Mouse (Mus musculus): ENCODE data around the gene Ufc1.
A peak's percentile ranks its signal among the peaks of the same experiment; 100 is the strongest.

Gene Ufc1

DNA sequence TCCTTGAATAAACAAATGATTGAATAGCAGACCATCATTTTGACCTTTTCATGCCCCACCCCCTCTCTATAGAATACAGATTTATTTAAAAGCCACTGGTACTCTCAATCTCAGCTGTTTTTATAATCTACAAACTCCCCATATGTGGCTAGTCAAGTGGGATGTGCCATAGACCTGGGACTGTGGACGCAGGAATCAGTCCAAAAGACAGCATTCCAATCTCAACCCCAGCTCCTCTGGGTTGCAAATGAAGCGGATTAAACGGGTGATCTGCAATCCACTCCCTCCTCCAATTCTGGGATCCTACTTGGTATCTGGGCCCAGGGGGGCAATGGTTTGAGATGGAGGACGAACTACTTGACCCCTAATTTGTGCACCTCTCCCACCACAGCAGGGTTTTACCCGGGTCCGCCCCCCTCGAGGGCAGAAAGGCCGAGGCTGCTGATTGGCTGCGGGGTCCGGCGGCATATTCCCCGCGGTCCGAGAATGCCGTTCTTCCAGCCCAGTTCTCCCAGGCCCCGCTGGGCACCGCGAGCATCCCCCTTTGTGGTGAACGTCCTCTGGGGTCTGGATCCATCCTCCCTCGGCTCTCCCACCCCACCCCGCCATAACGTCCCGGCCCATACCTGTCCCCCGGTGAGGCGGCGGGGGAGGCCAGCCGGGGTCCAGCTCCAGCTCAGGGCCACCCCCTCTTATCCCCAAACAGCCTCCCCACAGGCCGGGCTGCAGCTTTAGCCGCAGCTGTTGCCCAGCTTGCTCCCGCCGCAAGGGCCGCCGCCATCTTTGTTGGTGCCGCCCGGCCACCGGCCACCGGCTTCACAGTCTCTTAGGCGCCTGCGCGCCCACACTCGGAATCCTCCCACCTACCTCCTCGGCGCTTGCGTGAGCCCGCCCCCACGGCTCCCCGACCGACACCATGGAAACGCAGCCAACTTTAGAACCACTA lies 7.4 kb downstream of the Ufc1 start, which contains the start of gene Usp21:
Gene Usp21 (minus strand): TSS at position 856 of the 946 bp plus-strand sequence.
- peak; percentile 86 for DNase-seq (ENCODE audit: low spot score)

GRCm38 (mm10) chr1:171286517-171286916 lies 8.3 kb downstream of the Ufc1 start:
- no peak for DNase-seq (ENCODE audit: low spot score)

GRCm38 (mm10) chr1:171285096-171285892 lies 9.5 kb downstream of the Ufc1 start:
- DNase-seq (ENCODE audit: low spot score): no peak

DNA sequence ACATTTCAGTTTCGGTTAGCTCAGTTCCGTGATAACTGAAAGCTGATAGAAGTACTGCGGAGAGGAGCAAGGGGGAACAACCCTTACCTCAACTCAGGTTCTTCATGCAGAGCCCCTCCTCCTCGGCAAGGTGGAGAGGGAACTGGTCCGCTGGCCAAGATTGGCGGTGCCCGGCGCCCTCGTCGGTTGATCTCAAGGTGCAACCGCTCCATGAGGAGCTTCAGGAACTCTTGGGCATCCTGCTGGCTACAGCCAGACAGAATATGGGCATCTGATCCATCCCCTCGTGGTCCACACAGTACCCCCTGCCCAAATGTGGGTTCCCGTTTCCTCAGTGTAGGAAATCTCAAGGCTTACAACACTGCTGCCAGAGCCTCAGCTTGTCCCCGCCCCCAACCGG lies 10.3 kb downstream of the Ufc1 start:
- no peak for DNase-seq (ENCODE audit: low spot score)

GRCm38 (mm10) chr1:171283188-171284160 lies 11.3 kb downstream of the Ufc1 start:
- DNase-seq (ENCODE audit: low spot score): no peak

DNA sequence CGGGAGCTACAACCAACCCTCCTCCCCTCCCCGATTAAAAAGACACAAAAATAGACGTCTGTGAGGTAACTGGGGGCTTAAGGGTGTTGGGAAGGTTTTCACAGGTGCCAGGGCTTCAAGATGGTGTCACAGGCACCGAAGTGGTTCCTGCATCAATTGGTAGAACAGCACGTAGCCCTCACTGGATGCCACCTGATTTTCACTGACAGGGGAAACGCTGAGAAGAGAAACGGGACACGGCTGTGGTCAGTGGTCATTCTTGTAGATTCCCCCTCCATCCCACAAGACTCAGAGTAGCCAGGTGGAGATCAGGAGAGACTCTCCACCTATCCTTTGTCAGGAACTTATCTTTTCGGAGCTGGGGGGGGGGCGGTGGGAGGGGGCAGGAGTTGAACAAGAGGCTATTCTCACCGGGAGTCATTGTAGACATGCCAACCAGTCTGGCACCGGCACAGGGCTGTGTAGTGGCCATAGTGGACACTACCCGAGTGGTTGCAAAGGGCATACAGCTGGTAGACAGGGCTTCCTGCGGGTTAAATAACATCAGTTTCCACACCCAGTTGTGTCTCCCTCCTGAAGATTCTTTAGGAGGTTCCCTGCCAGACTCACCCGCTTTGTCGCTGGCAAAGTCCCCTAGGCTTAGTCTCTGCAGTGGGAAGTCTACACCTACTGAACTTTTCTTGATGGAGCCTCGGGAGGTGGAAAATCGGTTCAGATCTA lies 12.6 kb downstream of the Ufc1 start:
- DNase-seq (ENCODE audit: low spot score): no peak

DNA sequence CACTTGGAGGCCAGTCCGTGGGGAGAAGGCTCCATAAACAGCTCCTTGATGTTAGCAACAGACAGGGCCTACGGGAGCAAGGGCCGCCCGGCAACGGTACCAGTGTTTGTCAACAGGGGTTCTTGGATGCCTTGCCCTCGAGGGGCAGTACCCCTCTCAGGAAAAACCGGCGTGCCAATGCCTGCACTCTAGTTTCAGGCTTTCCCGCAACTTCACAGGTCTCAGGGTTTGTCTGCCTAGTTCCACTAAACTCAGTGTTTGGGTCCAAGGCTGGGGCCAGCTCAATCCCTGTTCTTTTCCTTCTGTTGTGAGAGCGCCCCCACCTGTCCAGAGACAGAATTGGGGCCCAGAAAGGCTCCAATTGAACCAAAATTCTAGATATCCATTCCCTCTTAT lies 13.3 kb downstream of the Ufc1 start:
- DNase-seq (ENCODE audit: low spot score): peak; percentile 92

DNA sequence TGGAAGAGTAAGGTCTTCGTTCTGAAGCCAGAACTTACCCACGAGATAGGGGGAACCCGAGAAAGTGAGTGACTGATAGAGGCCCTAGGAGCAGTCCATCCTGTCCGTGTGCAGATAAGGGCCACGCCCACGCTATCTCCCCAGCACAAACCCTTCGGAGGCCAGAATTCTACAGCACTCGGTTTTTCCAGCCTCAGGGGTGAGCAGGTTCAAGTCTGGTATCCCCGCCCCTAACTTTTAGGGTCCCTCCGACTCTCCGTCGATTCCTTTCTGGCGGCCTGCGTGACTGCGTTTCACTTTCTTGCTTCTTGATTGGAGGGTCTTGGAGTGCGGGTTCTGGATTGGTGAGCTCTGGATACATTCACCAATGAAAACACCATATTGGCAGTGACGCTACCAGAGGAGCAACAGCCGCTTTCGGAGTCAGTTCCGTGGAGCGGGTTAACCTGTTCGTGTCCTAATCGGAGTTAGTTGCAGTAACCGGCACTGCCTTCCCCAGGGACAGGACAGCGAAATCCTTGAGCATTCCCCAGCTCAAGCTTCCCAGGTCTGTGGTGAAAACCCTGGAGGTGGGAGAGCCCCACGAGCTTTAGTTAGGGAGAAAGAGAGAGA lies 13.8 kb downstream of the Ufc1 start, which contains the start of gene Ppox:
Gene Ppox (minus strand): TSS at position 271 of the 612 bp plus-strand sequence.
- DNase-seq (ENCODE audit: low spot score): peak; percentile 99

- no peak for DNase-seq (ENCODE audit: low spot score)
Measured at GRCm38 (mm10) chr1:171280250-171280915, 14.4 kb downstream of the Ufc1 start.

DNA sequence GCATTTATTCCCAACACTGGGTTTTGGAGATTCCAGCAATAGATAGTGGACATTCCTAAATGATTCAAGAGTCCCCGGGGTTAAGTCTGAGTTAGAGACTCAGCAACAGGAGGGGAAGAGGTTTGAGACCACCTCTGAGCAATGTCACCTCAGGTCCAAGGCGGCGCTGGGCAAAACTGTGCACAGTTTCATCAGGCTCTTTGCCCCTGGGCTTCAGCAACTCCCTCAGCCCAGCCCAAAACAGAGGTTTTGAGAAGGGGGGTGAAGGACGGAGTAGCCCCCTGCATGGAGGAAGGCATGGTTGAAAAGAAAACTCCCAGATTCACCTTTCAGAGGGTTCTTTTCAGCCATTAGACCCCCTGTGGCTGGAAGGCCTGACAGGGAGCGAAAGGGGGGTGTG lies 15.1 kb downstream of the Ufc1 start:
- DNase-seq (ENCODE audit: low spot score): no peak

- no peak for DNase-seq (ENCODE audit: low spot score)
Measured at GRCm38 (mm10) chr1:171279012-171279705, 15.7 kb downstream of the Ufc1 start.

- DNase-seq (ENCODE audit: low spot score): no peak
Measured at GRCm38 (mm10) chr1:171278436-171278835, 16.4 kb downstream of the Ufc1 start.

- no peak for DNase-seq (ENCODE audit: low spot score)
Measured at GRCm38 (mm10) chr1:171277736-171278135, 17.1 kb downstream of the Ufc1 start.

DNA sequence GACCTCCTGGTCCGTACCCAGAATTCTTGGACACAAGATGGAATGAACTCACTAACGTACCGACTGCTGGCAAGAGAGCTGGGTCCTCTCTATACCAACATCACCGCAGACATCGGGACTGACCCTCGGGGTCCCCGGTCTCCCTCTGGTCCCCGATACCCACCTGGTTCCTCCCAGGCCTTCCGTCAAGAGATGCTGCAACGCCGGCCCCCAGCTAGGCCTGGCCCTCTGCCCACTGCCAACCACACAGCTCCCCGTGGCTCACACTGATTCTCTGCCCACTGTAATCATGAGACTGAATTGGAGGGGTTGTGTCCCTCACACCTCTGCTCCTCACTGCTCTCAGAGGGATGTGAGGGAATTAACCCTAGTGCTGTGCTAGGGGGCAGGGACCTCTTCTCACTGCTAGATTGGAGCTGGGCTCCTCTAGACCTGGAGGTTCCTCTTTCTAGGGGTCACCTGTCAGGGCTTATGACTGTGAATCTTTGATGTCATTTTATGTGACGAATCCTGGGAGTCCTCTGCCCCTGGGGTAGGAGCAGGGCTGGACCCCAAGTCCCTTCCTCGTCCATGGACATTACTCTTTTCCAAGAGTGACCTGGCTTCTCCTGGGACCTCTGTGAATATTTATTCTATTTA lies 18.6 kb downstream of the Ufc1 start:
- no peak for DNase-seq (ENCODE audit: low spot score)

DNA sequence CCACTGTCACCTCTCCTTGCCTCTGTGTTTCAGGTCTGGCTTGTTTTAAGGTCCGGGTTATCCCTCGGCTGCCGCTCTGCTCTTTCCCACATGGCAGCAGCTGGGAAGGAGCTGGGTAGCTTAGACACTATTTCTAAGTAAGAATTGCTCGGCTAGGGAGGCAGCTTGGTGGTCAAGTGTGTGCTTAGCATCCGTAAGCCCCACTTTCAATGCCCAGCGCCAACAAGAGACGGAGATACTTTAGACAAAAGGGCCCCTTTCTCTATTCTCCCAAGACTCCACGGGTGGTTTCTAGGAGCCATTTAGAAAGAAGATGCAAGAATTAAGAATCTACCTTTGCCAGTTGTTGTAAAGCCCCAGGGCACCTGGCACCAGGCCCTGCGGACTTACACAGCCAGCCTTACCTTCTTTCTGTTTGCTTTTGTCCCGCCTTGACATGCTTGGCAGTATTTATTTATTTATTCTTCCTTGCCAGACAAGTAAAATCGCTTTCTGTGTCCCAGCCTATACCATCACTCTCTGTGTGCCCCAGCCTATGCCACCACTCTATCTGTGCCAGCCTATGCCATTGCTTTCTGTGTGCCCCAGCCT lies 19.6 kb downstream of the Ufc1 start:
- DNase-seq (ENCODE audit: low spot score): no peak

DNA sequence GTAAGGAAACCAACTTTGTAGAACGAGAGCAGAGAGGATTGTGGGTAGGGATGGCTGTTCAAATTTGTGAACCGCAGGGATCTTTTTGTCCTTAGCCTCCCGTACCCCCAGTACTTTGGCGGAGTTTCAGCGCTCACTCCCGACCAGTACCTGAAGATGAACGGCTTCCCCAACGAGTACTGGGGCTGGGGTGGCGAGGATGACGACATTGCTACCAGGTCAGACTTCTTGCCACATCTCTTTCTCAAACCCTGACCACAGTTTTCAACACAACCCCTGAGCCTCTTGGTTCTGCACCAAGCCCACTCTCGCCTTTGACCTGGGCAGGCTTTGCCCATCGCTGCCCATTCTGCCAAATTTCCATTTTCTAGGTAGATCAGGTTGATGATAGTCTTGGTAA lies 20.7 kb downstream of the Ufc1 start:
- DNase-seq (ENCODE audit: low spot score): no peak

- no peak for DNase-seq (ENCODE audit: low spot score)
Measured at GRCm38 (mm10) chr1:171272086-171272485, 22.7 kb downstream of the Ufc1 start.

DNA sequence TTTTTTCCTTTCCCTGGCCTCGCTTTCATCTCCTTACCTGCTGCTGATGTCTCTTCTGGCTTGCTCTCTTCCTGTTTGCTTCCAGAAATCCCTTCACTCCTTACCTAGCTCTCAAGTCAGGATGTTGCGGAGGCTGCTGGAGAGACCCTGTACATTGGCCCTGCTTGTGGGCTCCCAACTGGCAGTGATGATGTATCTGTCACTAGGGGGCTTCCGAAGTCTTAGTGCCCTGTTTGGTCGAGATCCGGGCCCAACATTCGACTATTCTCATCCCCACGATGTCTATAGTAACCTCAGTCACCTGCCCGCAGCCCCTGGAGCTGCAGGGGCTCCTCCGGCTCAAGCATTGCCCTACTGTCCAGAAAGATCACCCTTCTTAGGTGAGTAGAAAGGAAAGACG lies 23.2 kb downstream of the Ufc1 start:
- DNase-seq (ENCODE audit: low spot score): no peak

Data from c-Kit-positive CD71-positive TER-119-positive erythroid progenitor cells, embryonic 14.5 days (primary cell).